Mouse (Mus musculus) kidney, postnatal 25 days (tissue): ENCODE measurements around the gene Large1.
A peak's percentile ranks its signal among the peaks of the same experiment; 100 is the strongest.
"Not testable (repeated sequence)": the region's sequence is repeated elsewhere in the genome, so short reads cannot be mapped to it uniquely, and the experiment has no call there.

Experiments used
- DNase-seq, 2 experiments: peaks; one replicate each; pipeline ENCODE4 v3.0.0; 2021; ENCODE audit warnings: mixed read lengths in 2 of 2

The Large1 gene

GRCm38 (mm10) chr8:73353108-73353793, at the start of gene Large1:
TSS of gene Large1 (minus strand) at chr8:73353540.
- DNase-seq = peak; percentile 98 to 99

GRCm38 (mm10) chr8:73400343-73400742, 47.0 kb upstream of the Large1 start:
- no peak for DNase-seq

- not testable (repeated sequence) for DNase-seq
Observed at GRCm38 (mm10) chr8:73373001-73373400, 19.7 kb upstream of the Large1 start.

DNA sequence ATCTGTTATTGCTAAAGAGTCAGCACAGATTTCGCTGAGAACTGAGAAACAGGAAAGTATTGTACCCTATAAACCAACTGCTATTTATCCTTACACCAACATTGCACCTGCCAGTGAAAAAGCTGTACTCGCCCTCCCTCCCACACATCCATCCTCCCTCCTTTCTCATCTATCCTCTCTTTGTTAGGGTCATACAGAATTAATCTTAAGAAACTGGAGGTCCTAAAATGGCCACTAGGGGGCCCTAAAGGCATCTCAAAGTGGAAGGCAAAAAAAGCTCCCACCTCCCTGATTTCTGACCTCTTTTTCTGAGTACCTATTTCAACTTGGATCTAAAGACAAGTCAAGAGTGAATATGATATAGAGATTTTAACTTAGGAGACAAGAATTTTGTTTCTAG, 2.6 kb upstream of the Large1 start:
- peak; percentile 42 to 79 for DNase-seq

- peak; percentile 60 to 64 for DNase-seq
Observed at GRCm38 (mm10) chr8:73354201-73354881, 1.0 kb upstream of the Large1 start.

GRCm38 (mm10) chr8:73353794-73354179, 447 bp upstream of the Large1 start:
- no peak for DNase-seq

- peak; percentile 46 to 71 for DNase-seq
Observed at GRCm38 (mm10) chr8:73352301-73353107, 836 bp downstream of the Large1 start.

- DNase-seq = peak in 1 of 2 experiments; percentile 5
Observed at GRCm38 (mm10) chr8:73350366-73350765, 3.0 kb downstream of the Large1 start.

GRCm38 (mm10) chr8:73342761-73343395, 10.5 kb downstream of the Large1 start:
- DNase-seq = peak; percentile 62 to 74

DNA sequence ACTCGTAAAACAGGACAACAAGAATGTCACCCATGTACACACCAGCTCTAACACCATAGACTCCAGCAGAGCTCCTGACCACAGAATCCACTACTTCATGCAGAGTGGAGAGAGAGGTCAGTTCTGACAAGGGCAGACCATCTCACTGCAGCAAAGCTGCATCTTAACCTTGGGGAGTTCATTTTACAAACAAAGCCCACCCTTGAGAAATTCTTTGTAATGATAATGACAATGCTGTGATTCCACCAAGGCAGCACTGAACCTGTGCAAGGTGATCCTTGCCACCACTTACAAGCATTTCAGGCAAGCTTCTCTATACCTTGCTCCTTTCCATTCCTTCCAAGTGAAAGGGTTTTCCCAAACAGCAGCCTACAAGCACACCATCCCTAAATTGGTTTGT, 16.5 kb downstream of the Large1 start:
- no peak for DNase-seq

DNA sequence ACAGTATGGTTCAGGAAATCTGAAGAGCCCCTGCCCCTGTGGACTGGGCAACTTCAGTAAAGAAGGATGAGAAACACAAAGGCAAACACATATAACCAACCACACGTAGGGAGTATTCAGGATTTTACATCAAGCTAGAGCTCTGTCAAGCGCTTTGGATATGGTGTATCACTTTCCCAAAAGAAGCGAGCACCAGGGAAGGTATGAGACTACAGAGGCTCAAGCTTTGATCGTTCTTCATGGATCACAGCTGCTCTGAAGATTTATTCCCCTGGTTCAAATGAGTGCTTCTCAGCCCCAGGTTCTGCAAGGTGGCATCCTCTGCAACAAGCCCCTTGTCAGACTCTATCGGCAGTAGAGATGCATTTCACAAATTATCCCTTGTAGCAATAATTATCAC, 24.2 kb downstream of the Large1 start:
- DNase-seq = no peak

DNA sequence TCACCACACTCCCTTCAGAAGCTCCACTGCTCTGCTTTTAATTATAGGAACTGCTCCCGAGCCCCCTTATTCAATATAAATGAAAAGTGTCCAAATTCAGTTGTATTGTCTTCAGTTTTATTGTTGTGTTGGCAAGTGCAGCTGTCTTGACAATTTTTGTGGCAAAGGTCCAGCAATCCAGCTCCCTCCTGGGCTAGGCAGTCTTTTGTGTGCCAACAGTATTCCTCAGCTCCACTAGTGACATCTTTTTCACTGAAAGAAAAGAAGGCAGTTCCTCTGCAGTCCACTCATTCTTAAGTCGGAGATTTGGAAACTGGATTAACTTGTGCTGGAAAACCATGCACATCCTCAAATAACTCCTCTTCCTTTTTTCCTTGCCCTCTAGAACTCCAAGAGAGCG, 25.3 kb downstream of the Large1 start:
- no peak for DNase-seq

DNA sequence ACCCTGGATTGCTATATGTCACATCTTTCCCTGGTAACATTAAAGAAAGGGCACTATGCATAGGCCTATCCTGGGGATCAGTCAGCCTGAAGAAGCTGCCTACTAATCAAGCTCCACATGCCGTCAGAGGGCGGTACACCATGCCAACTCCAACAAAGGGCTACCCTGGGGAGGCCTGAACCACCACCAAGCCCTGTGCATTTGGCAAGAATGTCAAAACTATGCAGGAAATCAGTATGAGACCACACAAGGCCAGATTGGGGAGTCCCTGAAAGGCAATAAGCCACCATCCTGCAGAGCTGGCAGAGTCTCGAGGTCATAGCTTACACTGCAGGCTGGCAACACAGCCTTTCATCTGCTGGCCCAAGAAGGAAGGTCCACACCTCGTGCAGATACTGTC, 28.7 kb downstream of the Large1 start:
- DNase-seq = no peak

- DNase-seq = no peak
Observed at GRCm38 (mm10) chr8:73323591-73323990, 29.7 kb downstream of the Large1 start.

DNA sequence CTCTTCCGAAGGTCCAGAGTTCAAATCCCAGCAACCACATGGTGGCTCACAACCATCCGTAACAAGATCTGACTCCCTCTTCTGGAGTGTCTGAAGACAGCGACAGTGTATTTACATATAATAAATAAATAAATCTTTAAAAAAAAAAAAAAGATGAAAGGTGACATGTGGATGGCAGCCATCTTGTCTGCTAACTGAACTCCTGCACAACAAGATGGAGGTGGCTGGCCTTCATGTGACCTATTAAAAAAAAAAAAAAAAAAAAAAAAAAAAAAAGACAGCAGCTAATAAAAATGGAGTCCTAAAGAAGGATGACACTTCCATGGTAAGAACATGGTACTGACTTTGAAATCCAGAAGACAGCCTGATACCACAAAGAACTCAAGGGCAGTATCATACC, 33.8 kb downstream of the Large1 start:
- not testable (repeated sequence) for DNase-seq

DNA sequence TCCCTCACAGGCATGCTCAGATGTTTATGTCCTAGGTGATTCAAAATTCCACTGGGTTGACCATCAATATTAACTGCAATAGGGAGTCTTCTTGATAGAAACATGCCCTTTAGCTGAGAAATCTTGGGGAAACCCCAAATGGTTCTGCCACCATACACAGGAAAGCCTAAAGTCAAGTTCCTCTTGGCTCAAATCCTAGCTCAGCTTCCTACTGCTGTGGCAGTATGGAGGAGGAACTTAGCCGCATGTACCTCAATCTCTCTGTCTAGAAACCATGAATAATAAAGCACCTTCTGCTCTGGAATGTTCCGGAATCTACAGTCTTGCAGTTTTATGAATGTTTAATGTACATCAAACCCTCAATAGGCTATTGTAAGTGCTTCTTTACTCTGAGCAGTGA, 39.4 kb downstream of the Large1 start:
- DNase-seq = no peak

- DNase-seq = peak; percentile 63 to 79
Observed at GRCm38 (mm10) chr8:73312714-73313607, 40.4 kb downstream of the Large1 start.

DNA sequence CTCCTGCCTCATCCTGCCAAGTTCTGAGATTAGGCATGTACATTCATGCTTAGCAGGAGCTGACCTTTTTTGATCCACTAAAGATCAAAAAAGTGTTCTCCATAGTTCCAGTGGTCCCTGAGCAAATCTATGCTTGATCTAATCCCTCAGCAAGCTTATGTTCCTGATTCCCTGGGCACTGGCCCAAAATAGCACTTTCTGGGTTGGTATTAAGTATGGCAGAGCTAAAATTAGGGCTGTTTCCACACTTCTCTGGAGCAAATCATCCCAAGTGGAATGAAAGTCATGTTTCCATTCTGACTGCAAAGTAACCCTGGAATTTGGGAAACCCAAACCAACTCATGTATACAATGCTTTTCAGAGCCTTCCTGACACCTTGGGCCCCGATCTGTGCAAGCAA, 42.9 kb downstream of the Large1 start:
- no peak for DNase-seq

DNA sequence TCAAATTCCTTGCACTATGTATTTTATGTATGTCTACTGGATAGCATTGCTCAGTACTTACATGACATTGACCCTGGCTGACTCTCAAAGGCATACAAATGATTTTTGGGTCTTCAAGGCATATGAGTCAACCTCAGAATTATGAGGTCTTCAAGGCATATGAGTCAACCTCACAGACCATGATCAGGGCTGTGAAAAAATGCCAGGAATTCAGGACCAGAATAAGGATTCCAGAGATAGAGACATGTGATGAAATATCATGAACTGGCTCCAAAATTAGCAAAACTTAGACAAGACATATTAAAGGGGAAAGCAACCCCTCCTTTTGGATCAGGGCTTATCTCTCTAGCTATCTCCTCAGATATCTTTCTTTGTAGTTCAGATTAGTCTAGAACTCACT, 43.3 kb downstream of the Large1 start:
- DNase-seq = no peak

DNA sequence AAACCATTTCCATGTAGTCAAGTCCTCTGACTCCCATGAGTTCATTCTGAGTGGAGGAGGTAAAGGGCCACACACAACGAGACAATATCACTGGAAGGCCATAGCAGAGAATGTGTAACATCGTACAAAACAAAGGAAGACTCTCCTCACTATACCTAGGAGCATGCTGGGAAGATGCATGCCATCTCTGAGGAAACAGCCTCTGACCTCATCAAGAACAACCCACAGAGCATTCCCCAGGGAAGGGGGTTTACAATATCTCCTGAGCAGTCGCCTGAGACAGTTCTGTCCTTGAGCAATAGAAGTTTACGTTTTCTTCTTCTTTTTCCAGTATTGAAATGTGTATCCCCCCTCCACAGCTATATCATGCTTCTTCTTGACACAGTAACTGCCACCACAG, 49.4 kb downstream of the Large1 start:
- DNase-seq = no peak

- DNase-seq = no peak
Observed at GRCm38 (mm10) chr8:73302947-73303346, 50.4 kb downstream of the Large1 start.

DNA sequence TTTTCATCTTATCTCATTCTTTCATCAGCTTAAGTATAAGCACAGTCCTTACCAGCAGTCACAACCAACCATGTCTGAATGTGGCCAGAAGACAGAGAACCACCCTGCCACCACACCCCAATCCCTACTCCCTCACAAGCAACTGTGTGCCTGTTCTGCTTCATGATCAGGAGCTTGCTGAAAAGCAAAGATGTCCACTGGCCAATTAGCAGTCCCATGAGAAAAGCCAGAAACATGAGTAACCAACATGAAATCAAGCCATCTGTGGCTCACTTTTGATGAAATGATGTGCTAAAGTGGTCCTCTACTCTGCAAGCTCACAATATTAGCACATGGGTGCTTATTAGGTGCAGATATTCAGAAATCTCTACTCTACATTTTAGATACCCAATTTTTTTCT, 57.8 kb downstream of the Large1 start:
- DNase-seq = no peak
